Mouse (Mus musculus) megakaryocyte-erythroid progenitor cell, adult 5-6 weeks (primary cell): ENCODE results near the gene Kcna6. TPM values are rescaled to one million over a fixed set of nuclear protein-coding genes. Genes with fewer than 3 reads are reported as not detected.

ENCODE experiments used
- total RNA-seq, 2 experiments: library from RNA; stranded (forward) in 1 of 2; stranded (reverse) in 1 of 2; fragments of 200-1000, 215-1000 nt in 1 of 2; fragments of >200 nt in 1 of 2; fragmentation: Nextera tagmentation in 1 of 2; gene quantifications; 2 replicates each; pipeline ENCODE4 v1.2.3; 2014 to 2017

Gene Kcna6
- total RNA-seq, 2 experiments from 2014 or later, result not detected

Other genes starting within 250 kb of the Kcna6 start
- not detected in 2 replicates for gene Kcna5, start 205.3 kb downstream of the Kcna6 start, total RNA-seq (2014; fragmentation: Nextera tagmentation)
- gene Kcna5, start 205.3 kb downstream of the Kcna6 start, total RNA-seq (2017), result not detected in 2 replicates
- gene Kcna1, start 94.3 kb downstream of the Kcna6 start, total RNA-seq (2014; fragmentation: Nextera tagmentation), result not detected in 2 replicates
- gene Kcna1, start 94.3 kb downstream of the Kcna6 start, total RNA-seq (2017), result not detected in 2 replicates
- 90.9 and 114 TPM in 2 replicates for gene Ndufa9, start 108.5 kb upstream of the Kcna6 start, total RNA-seq (2014; fragmentation: Nextera tagmentation)
- 156 and 188 TPM in 2 replicates for gene Ndufa9, start 108.5 kb upstream of the Kcna6 start, total RNA-seq (2017)
- gene Akap3, start 112.4 kb upstream of the Kcna6 start, total RNA-seq (2014; fragmentation: Nextera tagmentation), result not detected in 2 replicates
- not detected in 2 replicates for gene Akap3, start 112.4 kb upstream of the Kcna6 start, total RNA-seq (2017)
- 1.4 TPM in 1 of 2 replicates, not detected in the other for gene Dyrk4, start 181.2 kb upstream of the Kcna6 start, total RNA-seq (2014; fragmentation: Nextera tagmentation)
- gene Dyrk4, start 181.2 kb upstream of the Kcna6 start, total RNA-seq (2017), result not detected in 2 replicates
- gene Rad51ap1, start 198.9 kb upstream of the Kcna6 start, total RNA-seq (2014; fragmentation: Nextera tagmentation), result 85.9 and 90.7 TPM in 2 replicates
- gene Rad51ap1, start 198.9 kb upstream of the Kcna6 start, total RNA-seq (2017), result 174 and 247 TPM in 2 replicates
- 16.7 and 36.8 TPM in 2 replicates for gene D6Wsu163e, start 199.3 kb upstream of the Kcna6 start, total RNA-seq (2014; fragmentation: Nextera tagmentation)
- 29.3 and 60.9 TPM in 2 replicates for gene D6Wsu163e, start 199.3 kb upstream of the Kcna6 start, total RNA-seq (2017)